Mouse (Mus musculus) liver, adult 2 months (tissue): ENCODE results near the gene Tcf15. TPM values are rescaled to one million over a fixed set of nuclear protein-coding genes. Genes with fewer than 3 reads are reported as not detected.

Source experiments
- DNase-seq: peaks from one replicate; pipeline ENCODE4 v3.0.0-alpha.2; 2011; ENCODE audit warnings: low read depth, low spot score; ENCODE audit errors: extremely low read depth
- H3K27ac ChIP-seq: fragments of 200-500 bp; replicated peaks from 2 replicates; pipeline ENCODE4 v1.5.1; 2012; ENCODE audit warnings: low read depth, mild to moderate bottlenecking, control low read depth, inconsistent platforms, low read length; ENCODE audit not compliant: insufficient read depth
- H3K27me3 ChIP-seq: fragments of 200-500 bp; 2 replicates; pipeline ENCODE4 v1.6.1; 2012; ENCODE audit warnings: mild to moderate bottlenecking, moderate library complexity, low read length, inconsistent platforms; ENCODE audit not compliant: control insufficient read depth, insufficient read depth
- H3K36me3 ChIP-seq: fragments of 200-500 bp; 2 replicates; pipeline ENCODE4 v1.6.1; 2012; ENCODE audit warnings: low read length, inconsistent platforms; ENCODE audit not compliant: control insufficient read depth, insufficient read depth
- H3K4me1 ChIP-seq: fragments of 200-500 bp; 2 replicates; pipeline ENCODE4 v1.6.1; 2011; ENCODE audit warnings: low read length; ENCODE audit not compliant: control insufficient read depth, insufficient read depth
- H3K4me3 ChIP-seq: fragments of 200-500 bp; 2 replicates; pipeline ENCODE4 v1.5.1; 2011; ENCODE audit warnings: low read depth, mild to moderate bottlenecking, control low read depth, low read length, moderate library complexity; ENCODE audit not compliant: insufficient read depth
- H3K79me2 ChIP-seq: fragments of 200-500 bp; 2 replicates; pipeline ENCODE4 v1.6.1; 2012; ENCODE audit warnings: inconsistent platforms, mild to moderate bottlenecking, low read length, moderate library complexity; ENCODE audit not compliant: control insufficient read depth, insufficient read depth
- H3K9ac ChIP-seq: fragments of 200-500 bp; 2 replicates; pipeline ENCODE4 v1.6.1; 2012; ENCODE audit warnings: low read depth, mild to moderate bottlenecking, control low read depth, inconsistent platforms, low read length
- CTCF ChIP-seq: fragments of 200-500 bp; IDR thresholded peaks from 2 replicates; pipeline ENCODE4 v1.5.1; 2011; ENCODE audit warnings: low read depth, low read length, control low read depth
- POLR2A ChIP-seq: fragments of 200-500 bp; IDR thresholded peaks from 2 replicates; pipeline ENCODE4 v1.6.1; 2011; ENCODE audit warnings: low read length, control low read depth; ENCODE audit not compliant: insufficient read depth; ENCODE audit errors: extremely low read depth
- WGBS: fragments of 180-500 bp; shearing (Covaris S2); methylation state at CpG from one replicate; pipeline ENCODE4 v1.1.7; 2018; 5-methylcytosine and 5-hydroxymethylcytosine counted together
- polyA plus RNA-seq: library from polyadenylated mRNA; depleted of rRNA; stranded (reverse); fragments of >200 nt; gene quantifications from 2 replicates; pipeline ENCODE4 v1.2.3, GENCODE M21; 2012
- total RNA-seq: library from RNA; depleted of rRNA; stranded (reverse); fragments of >200 nt; gene quantifications from 2 replicates; pipeline ENCODE4 v1.2.3, GENCODE M21; 2014

The Tcf15 gene
- total and polyA plus RNA-seq, 2 experiments: not detected

GRCm38 (mm10) chr2:152177162-152177805, 33.9 kb downstream of the Tcf15 start:
- DNase-seq: no peak
- 20% methylated on average over 24 of the region's 24 CpGs for WGBS
- Histone ChIP-seq H3K4me1 (no peaks in the 10 kb centered on the region), H3K4me3 (no peak overlapping the region), H3K79me2 (no peaks in the 10 kb centered on the region), H3K27me3 (no peaks in the 10 kb centered on the region), H3K27ac (no peak overlapping the region), H3K9ac (no peak overlapping the region), H3K36me3 (no peaks in the 10 kb centered on the region)
- TF ChIP-seq POLR2A: no peak
- no peak for TF ChIP-seq CTCF

- H3K4me1 ChIP-seq: no peaks in the 10 kb centered on the region
- no peak for TF ChIP-seq POLR2A
- TF ChIP-seq CTCF: no peak
- no peak overlapping the region for H3K4me3 ChIP-seq
- WGBS: 86% methylated on average over 6 of the region's 6 CpGs
- no peaks in the 10 kb centered on the region for H3K27me3 ChIP-seq
- no peak overlapping the region for H3K9ac ChIP-seq
- no peaks in the 10 kb centered on the region for H3K79me2 ChIP-seq
- H3K36me3 ChIP-seq: no peaks in the 10 kb centered on the region
- no peak for DNase-seq
- no peak overlapping the region for H3K27ac ChIP-seq
These were observed 34.4 kb downstream of the Tcf15 start for GRCm38 (mm10) chr2:152177806-152178170.

- Histone ChIP-seq H3K27ac (no peak overlapping the region), H3K4me3 (no peak overlapping the region), H3K27me3 (no peaks in the 10 kb centered on the region), H3K9ac (no peak overlapping the region), H3K36me3 (no peaks in the 10 kb centered on the region), H3K79me2 (no peaks in the 10 kb centered on the region), H3K4me1 (no peaks in the 10 kb centered on the region)
- DNase-seq: no peak
- no peak for TF ChIP-seq POLR2A
- no peak for TF ChIP-seq CTCF
- 92% methylated on average over 3 of the region's 3 CpGs for WGBS
These were observed 35.0 kb downstream of the Tcf15 start for GRCm38 (mm10) chr2:152178345-152178744.

GRCm38 (mm10) chr2:152179301-152179700, 35.9 kb downstream of the Tcf15 start:
- no peaks in the 10 kb centered on the region for H3K27me3 ChIP-seq
- TF ChIP-seq POLR2A (no peak), CTCF (no peak)
- no peaks in the 10 kb centered on the region for H3K79me2 ChIP-seq
- H3K9ac ChIP-seq: no peak overlapping the region
- no peak for DNase-seq
- no peak overlapping the region for H3K4me3 ChIP-seq
- H3K4me1 ChIP-seq: no peaks in the 10 kb centered on the region
- H3K27ac ChIP-seq: no peak overlapping the region
- 79% methylated on average over 2 of the region's 2 CpGs for WGBS
- H3K36me3 ChIP-seq: no peaks in the 10 kb centered on the region

- TF ChIP-seq POLR2A (no peak), CTCF (no peak)
- Histone ChIP-seq H3K79me2 (no peaks in the 10 kb centered on the region), H3K27ac (no peak overlapping the region), H3K4me1 (no peaks in the 10 kb centered on the region), H3K36me3 (no peaks in the 10 kb centered on the region), H3K9ac (no peak overlapping the region), H3K27me3 (no peaks in the 10 kb centered on the region), H3K4me3 (no peak overlapping the region)
- WGBS: 79% methylated on average over 6 of the region's 6 CpGs
- DNase-seq: no peak
These were observed 37.0 kb downstream of the Tcf15 start for GRCm38 (mm10) chr2:152180323-152180722.

- H3K79me2 ChIP-seq: no peaks in the 10 kb centered on the region
- H3K27me3 ChIP-seq: no peaks in the 10 kb centered on the region
- no peak overlapping the region for H3K4me3 ChIP-seq
- no peaks in the 10 kb centered on the region for H3K4me1 ChIP-seq
- TF ChIP-seq CTCF: no peak
- no peak for TF ChIP-seq POLR2A
- no peak overlapping the region for H3K27ac ChIP-seq
- H3K9ac ChIP-seq: no peak overlapping the region
- 81% methylated on average over 5 of the region's 5 CpGs for WGBS
- no peak for DNase-seq
- no peaks in the 10 kb centered on the region for H3K36me3 ChIP-seq
These were observed 43.8 kb downstream of the Tcf15 start for GRCm38 (mm10) chr2:152187132-152187531.
